Mouse (Mus musculus): ENCODE results near the gene Prune1. TPM values are rescaled to one million over a fixed set of nuclear protein-coding genes. Genes with fewer than 3 reads are reported as not detected.

The Prune1 gene
- total and polyA plus RNA-seq, 2 experiments from 2014 or later: 59.0 to 60.4 TPM

DNA sequence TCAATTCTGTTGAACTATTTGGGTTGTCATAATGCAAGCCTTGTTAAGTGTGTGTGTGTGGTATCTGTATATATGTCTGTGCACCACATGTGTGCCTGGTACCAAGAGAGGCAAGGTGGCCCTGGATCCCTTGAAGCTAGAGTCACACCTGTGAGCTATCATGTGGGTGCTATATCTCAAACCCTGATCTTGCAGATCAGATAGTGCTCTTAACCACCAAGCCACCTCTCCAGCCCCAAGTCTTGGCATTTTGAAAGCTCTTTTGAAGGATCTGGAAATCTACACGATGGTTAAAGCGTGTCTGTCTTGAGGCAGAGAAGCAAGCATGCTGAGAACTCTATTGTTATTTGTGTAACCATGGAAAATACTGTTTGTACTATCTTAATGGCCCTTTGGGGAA is 71.3 kb downstream of the Prune1 start:
- ATAC-seq: no peak
- DNase-seq: no peak
- no peaks in the 10 kb centered on the region for H3K27me3 ChIP-seq (ENCODE audit: insufficient read depth, low read length)
- no peak overlapping the region for H3K4me3 ChIP-seq (ENCODE audit: low read depth, low read length)
- no peak overlapping the region for H3K9ac ChIP-seq
- no peaks in the 10 kb centered on the region for H3K9me3 ChIP-seq (ENCODE audit: low read length)
- TF ChIP-seq CTCF (IDR thresholded peaks at IDR 0.05; ENCODE audit: low read depth): no peak
- no peaks in the 10 kb centered on the region for H3K4me1 ChIP-seq (ENCODE audit: insufficient read depth)
- 63% methylated on average over 2 of the region's 2 CpGs for WGBS
- H3K36me3 ChIP-seq (ENCODE audit: insufficient read depth): peaks cover 14% of the 10 kb centered on the region; the same call in 1 of the 2 replicates
- no peak overlapping the region for H3K4me2 ChIP-seq (ENCODE audit: low read depth)
- no peak overlapping the region for H3K27ac ChIP-seq (ENCODE audit: low read depth, low read length)

DNA sequence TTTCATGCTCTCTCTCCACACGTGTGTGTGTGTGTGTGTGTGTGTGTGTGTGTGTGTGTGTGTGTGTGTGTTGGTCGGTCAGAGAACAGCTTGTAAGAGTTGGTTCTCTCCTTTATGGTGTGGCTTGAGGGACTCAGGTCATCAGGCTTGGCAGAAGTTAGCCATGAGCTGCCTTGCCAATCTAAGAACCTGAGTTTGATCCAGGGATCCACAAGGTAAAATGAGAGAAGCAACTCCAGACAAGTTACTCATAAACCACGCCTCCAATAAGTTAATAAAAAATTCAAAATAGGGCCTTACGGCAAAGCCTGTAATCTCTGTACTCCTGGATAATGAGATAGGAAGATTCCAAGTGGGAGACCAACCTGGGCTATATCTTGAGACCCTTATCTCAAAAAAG is 73.6 kb downstream of the Prune1 start:
- Histone ChIP-seq H3K4me3 (ENCODE audit: low read depth, low read length) (no peak overlapping the region), H3K4me2 (ENCODE audit: low read depth) (no peak overlapping the region), H3K27ac (ENCODE audit: low read depth, low read length) (no peak overlapping the region), H3K9me3 (ENCODE audit: low read length) (no peaks in the 10 kb centered on the region), H3K9ac (no peak overlapping the region), H3K27me3 (ENCODE audit: insufficient read depth, low read length) (no peaks in the 10 kb centered on the region), H3K4me1 (ENCODE audit: insufficient read depth) (no peaks in the 10 kb centered on the region), H3K36me3 (ENCODE audit: insufficient read depth) (peaks cover 12% of the 10 kb centered on the region; the same call in 1 of the 2 replicates)
- TF ChIP-seq CTCF (IDR thresholded peaks at IDR 0.05; ENCODE audit: low read depth): no peak
- WGBS: 90% methylated on average over 4 of the region's 4 CpGs
- no peak for DNase-seq
- ATAC-seq: no peak

GRCm38 (mm10) chr3:95203880-95204279 is 78.0 kb downstream of the Prune1 start:
- TF ChIP-seq CTCF (IDR thresholded peaks at IDR 0.05; ENCODE audit: low read depth): no peak
- H3K27me3 ChIP-seq (ENCODE audit: insufficient read depth, low read length): no peaks in the 10 kb centered on the region
- no peak overlapping the region for H3K4me2 ChIP-seq (ENCODE audit: low read depth)
- no peak overlapping the region for H3K9ac ChIP-seq
- DNase-seq: no peak
- WGBS: 76% methylated on average over 6 of the region's 6 CpGs
- H3K4me3 ChIP-seq (ENCODE audit: low read depth, low read length): no peak overlapping the region
- H3K4me1 ChIP-seq (ENCODE audit: insufficient read depth): no peaks in the 10 kb centered on the region
- peaks cover 20% of the 10 kb centered on the region for H3K36me3 ChIP-seq (ENCODE audit: insufficient read depth)
- no peak for ATAC-seq
- no peaks in the 10 kb centered on the region for H3K9me3 ChIP-seq (ENCODE audit: low read length)
- no peak overlapping the region for H3K27ac ChIP-seq (ENCODE audit: low read depth, low read length)

Other genes with a start within 250 kb of the Prune1 start
- 203 and 255 TPM in 2 replicates for gene Psmd4, start 239.5 kb downstream of the Prune1 start, total RNA-seq (2014; rRNA removed)
- 278 and 279 TPM in 2 replicates for gene Psmd4, start 239.5 kb downstream of the Prune1 start, polyA plus RNA-seq (2015; fragmentation: Nextera tagmentation; extraction: Ambion mirVana)
- 19.5 and 22.6 TPM in 2 replicates for gene Pip5k1a, start 175.1 kb downstream of the Prune1 start, total RNA-seq (2014; rRNA removed)
- 13.8 and 14.5 TPM in 2 replicates for gene Pip5k1a, start 175.1 kb downstream of the Prune1 start, polyA plus RNA-seq (2015; fragmentation: Nextera tagmentation; extraction: Ambion mirVana)
- 88.6 and 92.8 TPM in 2 replicates for gene Vps72, start 171.1 kb downstream of the Prune1 start, total RNA-seq (2014; rRNA removed)
- 164 and 191 TPM in 2 replicates for gene Vps72, start 171.1 kb downstream of the Prune1 start, polyA plus RNA-seq (2015; fragmentation: Nextera tagmentation; extraction: Ambion mirVana)
- gene Tmod4, start 157.6 kb downstream of the Prune1 start, total RNA-seq (2014; rRNA removed): 0.24 and 1.5 TPM in 2 replicates
- gene Tmod4, start 157.6 kb downstream of the Prune1 start, polyA plus RNA-seq (2015; fragmentation: Nextera tagmentation; extraction: Ambion mirVana): 0.39 and 0.62 TPM in 2 replicates
- gene Scnm1, start 148.1 kb downstream of the Prune1 start, total RNA-seq (2014; rRNA removed): 47.6 and 52.7 TPM in 2 replicates
- 83.3 and 88.9 TPM in 2 replicates for gene Scnm1, start 148.1 kb downstream of the Prune1 start, polyA plus RNA-seq (2015; fragmentation: Nextera tagmentation; extraction: Ambion mirVana)
- 38.7 and 39.2 TPM in 2 replicates for gene Lysmd1, start 148.0 kb downstream of the Prune1 start, total RNA-seq (2014; rRNA removed)
- gene Lysmd1, start 148.0 kb downstream of the Prune1 start, polyA plus RNA-seq (2015; fragmentation: Nextera tagmentation; extraction: Ambion mirVana): 39.7 and 45.8 TPM in 2 replicates
- gene Tnfaip8l2, start 139.7 kb downstream of the Prune1 start, total RNA-seq (2014; rRNA removed): 1.2 and 1.3 TPM in 2 replicates
- 1.8 and 3.3 TPM in 2 replicates for gene Tnfaip8l2, start 139.7 kb downstream of the Prune1 start, polyA plus RNA-seq (2015; fragmentation: Nextera tagmentation; extraction: Ambion mirVana)
- 75.2 and 94.1 TPM in 2 replicates for gene Sema6c, start 121.6 kb downstream of the Prune1 start, total RNA-seq (2014; rRNA removed)
- 24.2 and 28.4 TPM in 2 replicates for gene Sema6c, start 121.6 kb downstream of the Prune1 start, polyA plus RNA-seq (2015; fragmentation: Nextera tagmentation; extraction: Ambion mirVana)
- 6.1 and 9.9 TPM in 2 replicates for gene Gabpb2, start 64.2 kb downstream of the Prune1 start, total RNA-seq (2014; rRNA removed)
- gene Gabpb2, start 64.2 kb downstream of the Prune1 start, polyA plus RNA-seq (2015; fragmentation: Nextera tagmentation; extraction: Ambion mirVana): 0.54 and 1.5 TPM in 2 replicates
- 55.7 and 68.0 TPM in 2 replicates for gene Cdc42se1, start 53.3 kb downstream of the Prune1 start, total RNA-seq (2014; rRNA removed)
- 54.2 and 54.9 TPM in 2 replicates for gene Cdc42se1, start 53.3 kb downstream of the Prune1 start, polyA plus RNA-seq (2015; fragmentation: Nextera tagmentation; extraction: Ambion mirVana)
- 207 and 235 TPM in 2 replicates for gene Mllt11, start 49.9 kb downstream of the Prune1 start, total RNA-seq (2014; rRNA removed)
- 578 and 712 TPM in 2 replicates for gene Mllt11, start 49.9 kb downstream of the Prune1 start, polyA plus RNA-seq (2015; fragmentation: Nextera tagmentation; extraction: Ambion mirVana)
- 0.29 TPM in 1 of 2 replicates, not detected in the other for gene Gm128, start 40.5 kb downstream of the Prune1 start, total RNA-seq (2014; rRNA removed)
- 0.11 and 0.28 TPM in 2 replicates for gene Gm128, start 40.5 kb downstream of the Prune1 start, polyA plus RNA-seq (2015; fragmentation: Nextera tagmentation; extraction: Ambion mirVana)
- 0.23 and 0.33 TPM in 2 replicates for gene Bnipl, start 30.9 kb downstream of the Prune1 start, total RNA-seq (2014; rRNA removed)
- gene Bnipl, start 30.9 kb downstream of the Prune1 start, polyA plus RNA-seq (2015; fragmentation: Nextera tagmentation; extraction: Ambion mirVana): not detected in 2 replicates
- 29.5 and 35.4 TPM in 2 replicates for gene Mindy1, start 731 bp downstream of the Prune1 start, total RNA-seq (2014; rRNA removed)
- 33.6 and 38.9 TPM in 2 replicates for gene Mindy1, start 731 bp downstream of the Prune1 start, polyA plus RNA-seq (2015; fragmentation: Nextera tagmentation; extraction: Ambion mirVana)
- gene Anxa9, start 25.1 kb upstream of the Prune1 start, total RNA-seq (2014; rRNA removed): 0.14 and 0.54 TPM in 2 replicates
- gene Anxa9, start 25.1 kb upstream of the Prune1 start, polyA plus RNA-seq (2015; fragmentation: Nextera tagmentation; extraction: Ambion mirVana): 0.24 and 0.40 TPM in 2 replicates
- 59.4 and 72.6 TPM in 2 replicates for gene Cers2, start 32.7 kb upstream of the Prune1 start, total RNA-seq (2014; rRNA removed)
- 68.6 and 77.9 TPM in 2 replicates for gene Cers2, start 32.7 kb upstream of the Prune1 start, polyA plus RNA-seq (2015; fragmentation: Nextera tagmentation; extraction: Ambion mirVana)
- gene Setdb1, start 75.1 kb upstream of the Prune1 start, total RNA-seq (2014; rRNA removed): 49.9 and 56.1 TPM in 2 replicates
- gene Setdb1, start 75.1 kb upstream of the Prune1 start, polyA plus RNA-seq (2015; fragmentation: Nextera tagmentation; extraction: Ambion mirVana): 24.1 and 28.3 TPM in 2 replicates
- not detected in 2 replicates for gene 4930558C23Rik, start 120.8 kb upstream of the Prune1 start, total RNA-seq (2014; rRNA removed)
- not detected in 2 replicates for gene 4930558C23Rik, start 120.8 kb upstream of the Prune1 start, polyA plus RNA-seq (2015; fragmentation: Nextera tagmentation; extraction: Ambion mirVana)
- 14.2 and 14.7 TPM in 2 replicates for gene Arnt, start 152.3 kb upstream of the Prune1 start, total RNA-seq (2014; rRNA removed)
- 4.0 and 7.8 TPM in 2 replicates for gene Arnt, start 152.3 kb upstream of the Prune1 start, polyA plus RNA-seq (2015; fragmentation: Nextera tagmentation; extraction: Ambion mirVana)
- 6.5 and 16.5 TPM in 2 replicates for gene Ctsk, start 217.2 kb upstream of the Prune1 start, total RNA-seq (2014; rRNA removed)
- 8.6 and 10.1 TPM in 2 replicates for gene Ctsk, start 217.2 kb upstream of the Prune1 start, polyA plus RNA-seq (2015; fragmentation: Nextera tagmentation; extraction: Ambion mirVana)
- gene Ctss, start 244.7 kb upstream of the Prune1 start, total RNA-seq (2014; rRNA removed): 17.3 and 20.3 TPM in 2 replicates
- gene Ctss, start 244.7 kb upstream of the Prune1 start, polyA plus RNA-seq (2015; fragmentation: Nextera tagmentation; extraction: Ambion mirVana): 23.1 and 25.5 TPM in 2 replicates

Data from forebrain, postnatal 0 days (tissue).